Mouse (Mus musculus): ENCODE data around the gene Man2a1.
"Not testable (repeated sequence)": the region's sequence is repeated elsewhere in the genome, so short reads cannot be mapped to it uniquely, and the experiment has no call there.

The Man2a1 gene

DNA sequence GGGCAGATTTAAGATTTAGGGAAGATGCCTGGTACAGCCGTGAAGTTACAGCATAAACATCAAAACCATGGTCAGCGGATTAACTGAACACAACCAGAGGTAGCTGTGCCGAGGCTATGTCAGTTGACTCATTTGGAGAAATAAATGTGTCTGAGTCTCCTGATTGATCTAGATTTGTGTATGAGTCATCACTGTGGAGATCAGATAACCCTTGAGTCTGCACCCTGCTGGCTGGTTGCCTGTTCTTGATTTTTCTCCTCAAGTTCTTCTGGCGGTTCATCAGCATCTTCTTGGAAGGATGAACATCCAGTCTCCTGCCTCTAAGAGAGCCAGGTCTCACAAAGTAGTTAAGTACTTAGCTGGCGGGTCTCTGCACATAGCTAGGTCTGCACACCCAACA is 150.7 kb downstream of the Man2a1 start:
- in situ Hi-C loops (cut with MboI, MseI): no loop called here

GRCm38 (mm10) chr17:64752126-64753019 is 151.8 kb downstream of the Man2a1 start:
- in situ Hi-C loops (cut with MboI, MseI): no loop called here

GRCm38 (mm10) chr17:64753507-64753906 is 153.0 kb downstream of the Man2a1 start:
- in situ Hi-C loops (cut with MboI, MseI): no loop called here

GRCm38 (mm10) chr17:64754142-64754863 is 153.8 kb downstream of the Man2a1 start:
- in situ Hi-C loops (cut with MboI, MseI): no loop called here

- in situ Hi-C loops (cut with MboI, MseI): no loop called here
Observed at GRCm38 (mm10) chr17:64755191-64755590, 154.7 kb downstream of the Man2a1 start.

DNA sequence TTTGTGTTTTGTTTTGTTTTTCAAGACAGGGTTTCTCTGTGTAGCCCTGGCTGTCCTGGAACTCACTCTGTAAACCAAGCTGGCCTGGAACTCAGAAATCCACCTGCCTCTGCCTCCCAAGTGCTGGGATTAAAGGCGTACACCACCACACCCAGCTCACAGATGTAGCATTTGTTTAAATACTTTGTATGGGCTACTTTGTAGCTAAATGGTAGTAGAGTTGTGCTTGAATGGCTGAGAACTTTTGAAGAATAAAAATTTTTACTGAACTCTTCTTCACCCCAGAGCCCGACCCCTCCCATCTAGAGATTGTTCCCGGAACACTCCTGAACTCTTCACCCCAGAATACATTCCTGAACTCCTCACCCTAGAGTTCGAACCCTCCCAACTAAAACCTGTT is 162.1 kb downstream of the Man2a1 start:
- in situ Hi-C loops (cut with MboI, MseI): not testable (repeated sequence)

DNA sequence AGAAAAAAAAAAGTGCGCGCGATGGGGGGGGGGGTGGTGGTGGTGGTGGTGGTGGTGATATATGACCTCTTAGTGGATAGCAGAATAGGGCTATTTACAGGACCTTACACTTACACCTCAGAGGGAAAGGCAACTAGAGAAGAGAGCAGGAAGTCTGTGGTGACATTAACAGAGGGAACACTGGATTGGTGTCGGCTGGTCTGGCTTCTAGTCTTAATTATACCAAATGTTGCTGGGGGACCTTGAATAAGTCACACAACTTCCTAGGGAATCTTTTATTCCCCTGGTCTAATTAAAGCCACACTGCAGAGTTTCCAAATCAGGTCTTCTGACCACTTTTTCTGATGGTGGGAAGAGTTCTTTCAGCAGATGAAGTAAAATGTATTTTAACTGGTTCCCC is 163.0 kb downstream of the Man2a1 start:
- in situ Hi-C loops (cut with MboI, MseI): no loop called here

DNA sequence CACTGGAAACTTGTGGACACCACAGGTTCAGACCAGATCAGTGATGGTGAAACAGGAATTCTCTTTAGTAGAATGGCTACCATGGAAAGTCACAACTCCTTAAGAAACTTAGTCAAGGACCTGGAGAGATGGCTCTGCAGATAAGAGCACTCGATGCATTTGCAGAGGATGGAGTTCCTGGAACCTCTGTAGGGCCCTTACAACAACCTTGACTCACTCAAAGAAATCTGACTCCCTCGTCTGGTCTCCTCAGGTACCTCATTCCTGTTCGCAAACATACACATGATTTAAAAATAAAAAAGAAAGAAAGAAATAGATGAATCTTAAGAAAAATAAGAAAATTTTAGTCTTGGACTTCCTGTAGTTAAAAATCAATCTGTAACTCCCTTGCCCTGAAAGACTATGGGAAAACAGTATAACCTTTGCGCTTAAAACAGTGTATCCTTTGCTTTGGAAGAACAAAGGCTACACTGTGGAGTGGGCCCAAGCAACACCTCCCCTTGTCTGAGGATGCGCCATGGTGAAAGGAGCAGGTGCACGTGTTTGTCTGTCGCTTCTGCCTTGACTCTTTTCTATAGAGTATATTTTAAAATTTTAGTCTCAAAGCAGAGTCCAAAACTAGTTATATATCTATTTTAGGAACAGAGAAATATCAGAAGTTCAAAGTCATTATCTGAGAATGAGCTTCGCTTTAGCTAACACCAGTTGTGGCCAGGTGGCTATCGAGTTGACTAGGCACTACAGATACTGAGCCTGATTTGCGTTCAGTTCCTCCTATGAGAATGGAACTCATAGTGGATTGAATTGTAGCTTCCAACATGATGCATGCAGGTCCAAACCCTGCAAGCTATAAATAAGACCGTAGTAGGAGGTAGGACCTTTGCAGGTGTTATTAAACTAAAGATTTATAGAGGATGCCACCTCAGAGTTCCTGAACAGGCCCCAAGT is 163.9 kb downstream of the Man2a1 start:
- in situ Hi-C loops (cut with MboI, MseI): no loop called here

GRCm38 (mm10) chr17:64765286-64765685 is 164.8 kb downstream of the Man2a1 start:
- in situ Hi-C loops (cut with MboI, MseI): no loop called here

- in situ Hi-C loops (cut with MboI, MseI): no loop called here
Observed at GRCm38 (mm10) chr17:64766507-64766906, 166.0 kb downstream of the Man2a1 start.

DNA sequence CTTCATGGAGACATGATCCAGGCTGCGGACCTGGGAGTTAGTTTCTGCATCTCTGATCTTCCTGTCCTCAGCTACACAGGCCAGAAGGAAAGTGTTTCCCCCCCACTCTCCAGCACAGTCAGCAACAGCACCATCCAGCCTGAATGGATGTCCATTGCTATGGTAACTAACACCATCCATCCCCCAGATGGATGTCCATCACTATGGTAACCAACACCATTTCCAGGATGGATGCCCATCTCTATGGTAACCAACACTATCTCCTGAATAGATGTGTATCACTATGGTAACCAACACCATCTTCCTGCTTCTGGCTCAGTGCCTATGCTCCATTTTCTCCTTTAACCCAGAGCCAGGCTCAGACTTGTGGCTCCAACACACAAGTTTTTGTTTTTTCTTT is 169.7 kb downstream of the Man2a1 start:
- in situ Hi-C loops (cut with MboI, MseI): no loop called here

DNA sequence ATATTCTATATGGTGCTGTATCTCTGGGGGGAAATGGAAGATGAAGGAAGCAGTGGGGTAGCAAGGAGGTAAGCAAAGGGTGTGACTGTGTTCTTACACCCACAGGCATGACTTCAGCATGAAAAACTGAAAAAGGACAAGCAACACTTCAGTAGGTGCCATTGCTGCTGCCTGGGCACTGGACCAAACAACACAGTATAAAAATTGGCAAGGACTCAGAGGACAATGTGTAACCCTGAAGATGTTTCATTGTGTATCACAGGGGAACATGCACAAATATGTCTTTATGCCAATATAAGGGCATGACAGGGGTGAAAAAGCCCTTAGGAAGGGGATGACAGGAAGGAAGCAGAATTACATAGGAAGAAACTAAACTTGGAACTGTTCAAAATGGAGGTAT is 172.1 kb downstream of the Man2a1 start:
- in situ Hi-C loops (cut with MboI, MseI): no loop called here

DNA sequence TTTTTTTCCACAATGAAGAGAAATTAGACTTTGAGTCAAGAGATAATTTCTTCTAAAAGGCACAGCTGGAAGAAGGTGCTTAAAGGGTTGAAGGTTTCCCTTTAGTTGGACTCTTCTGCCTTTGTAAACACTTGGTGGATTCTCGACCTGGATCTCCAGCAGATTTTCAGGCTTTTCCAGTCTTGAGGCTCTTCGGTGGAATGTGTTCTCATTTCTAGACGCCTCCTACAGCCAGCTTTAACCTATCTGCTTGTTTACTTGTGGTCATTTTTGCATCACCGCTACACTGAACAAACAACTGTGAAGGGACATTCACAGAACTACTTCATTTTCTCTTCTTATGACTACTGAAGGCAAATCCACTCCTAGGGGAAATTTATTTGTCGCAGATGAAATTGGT is 173.7 kb downstream of the Man2a1 start:
- in situ Hi-C loops (cut with MboI, MseI): no loop called here

GRCm38 (mm10) chr17:64778300-64778699 is 177.8 kb downstream of the Man2a1 start:
- in situ Hi-C loops (cut with MboI, MseI): no loop called here

DNA sequence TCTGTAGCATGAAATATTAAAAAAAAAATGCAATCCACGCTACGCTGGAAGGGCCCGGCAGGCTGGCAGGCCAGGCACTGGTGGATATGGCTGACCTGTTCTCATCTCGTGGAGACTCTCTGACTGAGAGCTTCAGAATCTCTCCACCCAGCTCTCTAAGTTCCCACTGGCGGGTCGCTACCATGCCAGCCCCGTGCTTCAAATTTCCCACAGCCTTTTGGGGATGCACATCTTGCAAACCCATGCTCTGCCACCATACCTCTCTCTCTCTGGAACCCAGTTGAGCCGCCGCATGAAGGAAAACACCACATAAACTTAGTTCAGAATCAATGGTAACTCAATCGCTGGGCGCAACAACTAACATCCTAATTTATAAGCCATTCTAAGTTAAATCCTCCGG is 178.2 kb downstream of the Man2a1 start:
- in situ Hi-C loops (cut with MboI, MseI): no loop called here

DNA sequence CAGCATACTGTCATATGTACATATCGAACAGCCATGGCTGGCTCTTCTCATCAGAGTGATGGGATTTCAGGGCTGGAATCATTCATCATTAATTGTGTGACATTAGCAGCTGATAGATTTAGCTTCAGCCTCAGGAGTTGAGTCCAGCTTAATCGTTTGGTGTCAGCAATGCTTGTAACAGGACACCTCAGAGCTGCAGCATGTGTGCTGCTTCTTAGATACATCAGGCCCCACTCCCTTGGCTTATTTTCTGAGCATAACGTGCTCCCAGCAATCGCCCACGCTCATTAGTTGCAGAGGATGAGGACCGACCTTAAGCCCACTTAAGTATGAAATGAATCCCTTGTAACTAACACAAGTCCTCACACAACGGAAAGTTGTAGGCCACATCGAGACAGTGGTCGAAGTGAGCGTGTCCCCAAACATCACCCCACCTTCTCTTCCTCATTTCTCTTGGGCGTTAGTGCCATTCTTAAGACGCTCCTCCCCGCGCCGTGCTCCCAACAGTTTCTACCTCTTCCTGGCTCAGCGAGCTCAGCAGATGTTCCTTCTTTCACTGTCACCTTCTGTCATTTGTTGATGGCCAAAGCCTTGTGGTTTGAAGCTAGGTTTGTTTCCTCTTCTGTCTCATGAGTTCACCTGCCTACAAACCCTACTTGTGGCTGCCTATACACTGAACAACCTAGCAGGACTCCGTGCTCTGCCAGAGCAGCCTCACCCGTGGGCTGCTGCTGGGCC is 180.4 kb downstream of the Man2a1 start:
- in situ Hi-C loops (cut with MboI, MseI): no loop called here

DNA sequence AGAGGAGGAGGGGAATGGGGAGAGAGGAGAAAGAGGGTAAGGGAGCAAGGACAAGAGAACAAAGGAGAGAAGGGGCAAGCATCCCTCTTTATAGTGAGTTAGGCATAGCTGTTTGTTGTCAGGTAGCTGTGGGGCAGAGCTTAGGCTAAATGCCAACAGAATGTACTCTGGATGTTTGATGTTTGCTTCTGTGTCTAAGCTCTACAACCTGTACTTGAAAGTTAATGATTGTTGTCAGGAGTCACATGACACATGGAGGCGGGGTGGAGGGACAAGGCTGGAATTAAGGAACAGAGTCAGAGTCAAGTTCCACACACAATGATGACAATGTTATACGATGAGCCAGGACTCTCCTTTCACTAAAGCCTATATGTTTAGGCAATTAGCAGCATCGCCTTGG is 181.8 kb downstream of the Man2a1 start:
- in situ Hi-C loops (cut with MboI, MseI): no loop called here

- in situ Hi-C loops (cut with MboI, MseI): no loop called here
Observed at GRCm38 (mm10) chr17:64785961-64786360, 185.4 kb downstream of the Man2a1 start.

DNA sequence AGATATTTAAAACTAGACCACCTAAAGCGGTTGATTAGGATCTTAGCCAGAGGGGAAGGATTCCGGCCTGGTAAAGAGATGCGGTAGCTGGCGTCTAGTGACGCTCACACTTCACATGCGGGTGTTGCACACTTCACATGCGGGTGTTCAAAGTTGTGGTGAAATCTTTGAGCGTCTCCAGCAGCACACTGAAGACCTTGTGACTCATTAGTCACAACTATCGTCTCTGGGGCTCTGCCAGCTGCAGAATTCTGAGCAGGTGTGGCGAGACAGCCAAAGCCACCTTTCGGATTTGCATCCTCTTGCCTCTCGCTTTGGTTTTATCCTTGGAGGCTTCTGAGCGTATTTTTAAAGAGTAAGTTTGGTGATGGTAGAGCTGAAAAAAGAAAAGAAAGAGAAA is 187.8 kb downstream of the Man2a1 start:
- in situ Hi-C loops (cut with MboI, MseI): no loop called here

GRCm38 (mm10) chr17:64789175-64789574 is 188.6 kb downstream of the Man2a1 start:
- in situ Hi-C loops (cut with MboI, MseI): no loop called here

GRCm38 (mm10) chr17:64792076-64792475 is 191.5 kb downstream of the Man2a1 start:
- in situ Hi-C loops (cut with MboI, MseI): no loop called here

All from T-helper 2 cell (primary cell).